Mouse (Mus musculus) intestine, postnatal 0 days (tissue): ENCODE results near the gene Nrip1. TPM values are rescaled to one million over a fixed set of nuclear protein-coding genes. Genes with fewer than 3 reads are reported as not detected.

Experiments
- ATAC-seq: fragments of 200-750 bp; cut with Nextera tagmentation; 2 replicates; pipeline ENCODE4 v1.8.0; 2017; ENCODE audit warnings: mild to moderate bottlenecking, moderate TSS enrichment, moderate library complexity
- H3K27ac ChIP-seq: fragments of 300-500 bp; sonication (generic); 2 replicates; pipeline ENCODE4 v1.5.1; 2014; ENCODE audit warnings: mild to moderate bottlenecking, low read depth, low read length, moderate library complexity
- H3K27me3 ChIP-seq: fragments of 300-500 bp; sonication (generic); replicated peaks from 2 replicates; pipeline ENCODE4 v1.6.1; 2014; ENCODE audit warnings: low read length, mixed read lengths; ENCODE audit not compliant: control insufficient read depth, insufficient read depth
- H3K36me3 ChIP-seq: fragments of 300-500 bp; sonication (generic); 2 replicates; pipeline ENCODE4 v1.6.1; 2014; ENCODE audit warnings: mild to moderate bottlenecking, moderate library complexity; ENCODE audit not compliant: control insufficient read depth, insufficient read depth
- H3K4me1 ChIP-seq: fragments of 300-500 bp; sonication (generic); replicated peaks from 2 replicates; pipeline ENCODE4 v1.6.1; 2014; ENCODE audit warnings: antibody characterized with exemption, low read length, mixed read lengths; ENCODE audit not compliant: control insufficient read depth, insufficient read depth
- H3K4me2 ChIP-seq: fragments of 300-500 bp; sonication (generic); replicated peaks from 2 replicates; pipeline ENCODE4 v1.6.1; 2014; ENCODE audit warnings: low read depth, mild to moderate bottlenecking, moderate library complexity
- H3K4me3 ChIP-seq: fragments of 300-500 bp; sonication (generic); 2 replicates; pipeline ENCODE4 v1.5.1; 2014; ENCODE audit warnings: low read depth, low read length
- H3K9ac ChIP-seq: fragments of 300-500 bp; sonication (generic); 2 replicates; pipeline ENCODE4 v1.6.1; 2014; ENCODE audit warnings: mild to moderate bottlenecking, low read depth, low read length
- H3K9me3 ChIP-seq: fragments of 300-500 bp; sonication (generic); 2 replicates; pipeline ENCODE4 v1.6.1; 2016; ENCODE audit warnings: mixed run types; ENCODE audit not compliant: control insufficient read depth
- CTCF ChIP-seq: sonication (generic); IDR thresholded peaks from 2 replicates; pipeline ENCODE4 v1.5.1; 2016; ENCODE audit warnings: low read depth, mild to moderate bottlenecking, control low read depth, antibody characterized with exemption, moderate library complexity
- WGBS: fragments of 180-500 bp; shearing (Covaris S2); extraction: QIAGEN DNeasy Blood & Tissue Kit; methylation state at CpG from one replicate; pipeline ENCODE4 v1.1.7; 2014; 5-methylcytosine and 5-hydroxymethylcytosine counted together
- polyA plus RNA-seq: library from polyadenylated mRNA; unstranded; fragments of >200 nt; fragmentation: Nextera tagmentation; extraction: Ambion mirVana; gene quantifications from 2 replicates; pipeline ENCODE4 v1.2.1, GENCODE M21; 2015

The Nrip1 gene
- polyA plus RNA-seq, 1 experiment from 2014 or later, result 27.8 TPM

DNA sequence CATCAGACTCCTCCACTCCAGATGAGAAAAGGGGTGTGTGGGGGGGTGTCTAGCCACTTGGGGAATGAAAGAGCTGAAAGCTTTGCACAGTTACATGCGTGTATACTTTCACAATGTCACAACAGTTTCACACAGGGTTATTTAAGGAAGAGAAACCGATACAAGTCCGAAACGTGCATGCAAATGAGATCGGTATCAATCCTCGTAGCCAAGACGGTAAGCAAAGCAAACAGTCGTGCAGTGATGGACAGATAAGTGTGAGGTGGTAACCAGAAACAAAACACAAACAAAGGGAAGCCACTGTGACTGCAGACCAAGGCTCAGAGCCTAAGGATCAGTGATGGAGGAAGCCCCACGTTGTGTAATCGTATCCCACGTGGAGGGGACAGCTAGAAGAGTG is 36.7 kb downstream of the Nrip1 start:
- Histone ChIP-seq H3K4me1 (no peaks in the 10 kb centered on the region; the same call in 1 of the 2 replicates), H3K27ac (no peak overlapping the region), H3K4me2 (no peak overlapping the region), H3K9ac (no peak overlapping the region), H3K9me3 (no peaks in the 10 kb centered on the region), H3K27me3 (no peaks in the 10 kb centered on the region), H3K4me3 (no peak overlapping the region), H3K36me3 (peaks cover 5% of the 10 kb centered on the region; the same call in 1 of the 2 replicates)
- TF ChIP-seq CTCF, result no peak
- WGBS, result 86% methylated on average over 11 of the region's 11 CpGs
- ATAC-seq, result no peak

GRCm38 (mm10) chr16:76335913-76336312 is 37.7 kb downstream of the Nrip1 start:
- H3K27me3 ChIP-seq, result no peaks in the 10 kb centered on the region
- H3K36me3 ChIP-seq, result peaks cover 5% of the 10 kb centered on the region; the same call in 1 of the 2 replicates
- H3K9ac ChIP-seq, result no peak overlapping the region
- no peak overlapping the region for H3K27ac ChIP-seq
- H3K4me2 ChIP-seq, result no peak overlapping the region
- no peaks in the 10 kb centered on the region for H3K4me1 ChIP-seq
- ATAC-seq, result no peak
- WGBS, result 83% methylated on average over 6 of the region's 6 CpGs
- no peak overlapping the region for H3K4me3 ChIP-seq
- TF ChIP-seq CTCF, result no peak
- no peaks in the 10 kb centered on the region for H3K9me3 ChIP-seq

GRCm38 (mm10) chr16:76332127-76332526 is 41.5 kb downstream of the Nrip1 start:
- Histone ChIP-seq H3K27ac (no peak overlapping the region), H3K36me3 (0 out of 2 replicates have a peak, but pooled peaks cover 3% of the 10 kb centered on the region), H3K4me1 (no peaks in the 10 kb centered on the region), H3K9me3 (no peaks in the 10 kb centered on the region), H3K4me3 (no peak overlapping the region), H3K27me3 (no peaks in the 10 kb centered on the region), H3K9ac (no peak overlapping the region), H3K4me2 (no peak overlapping the region)
- 44% methylated on average over 7 of the region's 7 CpGs for WGBS
- TF ChIP-seq CTCF, result no peak
- no peak for ATAC-seq

DNA sequence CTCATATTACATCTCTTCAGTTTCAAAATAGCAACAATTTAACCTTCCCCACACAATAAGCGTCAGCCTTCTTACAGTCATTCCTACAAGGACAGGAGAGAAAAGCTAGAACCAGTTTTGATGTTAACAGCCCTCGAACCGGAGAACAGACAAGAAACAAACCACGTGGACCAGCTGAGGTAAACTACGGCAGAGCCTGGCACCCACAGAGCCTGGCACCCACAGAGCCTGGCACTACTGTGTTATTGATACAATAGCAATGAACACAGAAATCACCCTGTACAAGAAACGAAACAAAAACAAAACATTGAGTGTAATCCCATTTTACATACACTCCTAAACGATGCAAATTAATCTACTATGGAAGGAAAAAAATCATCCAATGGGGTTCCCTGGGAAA is 42.4 kb downstream of the Nrip1 start:
- H3K27ac ChIP-seq, result no peak overlapping the region
- no peak overlapping the region for H3K4me2 ChIP-seq

GRCm38 (mm10) chr16:76325315-76325710 is 48.3 kb downstream of the Nrip1 start:
- Histone ChIP-seq H3K4me1 (no peaks in the 10 kb centered on the region; the same call in 1 of the 2 replicates), H3K27me3 (no peaks in the 10 kb centered on the region), H3K36me3 (no peaks in the 10 kb centered on the region; the same call in 1 of the 2 replicates), H3K9ac (no peak overlapping the region), H3K27ac (no peak overlapping the region), H3K4me3 (no peak overlapping the region), H3K4me2 (no peak overlapping the region), H3K9me3 (no peaks in the 10 kb centered on the region)
- 0 out of 2 replicates have a peak, but pooled peaks have one; percentile 32 for ATAC-seq
- TF ChIP-seq CTCF, result no peak
- WGBS, result 77% methylated on average over 3 of the region's 3 CpGs

More for the DNA sequence above, 42.4 kb downstream of the Nrip1 start:
- Histone ChIP-seq H3K4me3 (no peak overlapping the region), H3K36me3 (no peaks in the 10 kb centered on the region), H3K27me3 (no peaks in the 10 kb centered on the region), H3K9me3 (no peaks in the 10 kb centered on the region), H3K9ac (no peak overlapping the region), H3K4me1 (no peaks in the 10 kb centered on the region; the same call in 1 of the 2 replicates)
- no peak for TF ChIP-seq CTCF
- ATAC-seq, result no peak
- WGBS, result 87% methylated on average over 7 of the region's 7 CpGs

DNA sequence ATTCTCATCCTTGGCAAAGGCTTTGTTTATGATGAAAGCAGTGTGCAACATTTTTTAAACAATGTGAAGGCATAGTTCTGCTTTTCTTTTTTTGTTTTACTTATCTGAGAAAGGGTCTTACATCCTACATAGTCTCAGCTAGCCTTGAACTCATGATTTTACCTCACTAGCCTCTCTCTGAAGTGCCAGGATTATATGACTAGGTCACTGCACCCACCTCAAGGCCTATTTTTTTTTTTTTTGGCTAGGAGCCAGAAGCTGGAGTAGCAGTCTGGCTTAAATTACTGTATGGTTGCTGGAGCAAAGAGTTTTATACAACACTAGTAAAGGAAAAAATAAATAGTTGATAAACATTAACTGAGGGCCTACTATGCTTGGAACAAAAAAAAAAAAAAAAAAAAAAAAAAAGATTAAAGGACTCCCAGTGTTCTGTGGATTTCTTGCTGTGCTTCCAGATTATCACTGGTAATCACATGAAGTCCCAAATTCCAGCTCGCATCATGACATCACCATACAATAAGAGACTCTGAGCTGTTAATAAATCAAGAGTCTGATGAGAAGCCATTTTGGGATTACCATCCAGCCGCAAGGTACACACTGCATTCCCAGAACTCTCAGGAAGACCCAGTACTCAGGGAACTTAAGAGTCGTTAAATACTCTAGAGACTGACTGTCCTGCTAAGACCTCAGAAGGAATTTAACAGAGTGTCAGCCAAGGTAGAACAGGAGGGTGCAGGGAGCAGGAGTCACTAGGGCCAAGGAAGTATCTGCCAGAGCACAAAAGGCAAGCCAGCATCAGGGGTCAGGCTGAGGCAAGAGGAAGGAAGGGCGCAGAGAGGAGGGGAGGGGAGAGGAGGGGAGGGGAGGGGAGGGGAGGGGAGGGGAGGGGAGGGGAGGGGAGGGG is 49.0 kb downstream of the Nrip1 start:
- no peaks in the 10 kb centered on the region for H3K9me3 ChIP-seq
- no peak overlapping the region for H3K9ac ChIP-seq
- H3K27me3 ChIP-seq, result no peaks in the 10 kb centered on the region
- H3K4me3 ChIP-seq, result no peak overlapping the region
- TF ChIP-seq CTCF, result no peak
- ATAC-seq, result no peak; the same call in 1 of the 2 replicates
- no peak overlapping the region for H3K4me2 ChIP-seq
- no peaks in the 10 kb centered on the region; the same call in 1 of the 2 replicates for H3K36me3 ChIP-seq
- 70% methylated on average over 3 of the region's 4 CpGs for WGBS
- H3K27ac ChIP-seq, result no peak overlapping the region
- peaks cover 2% of the 10 kb centered on the region; the same call in 1 of the 2 replicates for H3K4me1 ChIP-seq
